Mouse (Mus musculus): ENCODE measurements around the gene Ndufs7. TPM values are rescaled to one million over a fixed set of nuclear protein-coding genes. Genes with fewer than 3 reads are reported as not detected.
A peak's percentile ranks its signal among the peaks of the same experiment; 100 is the strongest.

Ndufs7 gene
- polyA plus RNA-seq, 1 experiment from 2014 or later: 182 TPM

- CTCF ChIA-PET: no interaction called here
- POLR2A ChIA-PET: interaction anchor here (1.1 kb wide), 1 partner anchor 10 kb away, joined by 3 read pairs; no protein-coding TSS in a partner anchor
- in situ Hi-C loops (cut with MboI; ENCODE audit: low pct_unique_long_range_greater_than_20kb): no loop called here
- ATAC-seq (no peak), DNase-seq (ENCODE audit: low read depth, low spot score) (no peak)
- H3K27me3 ChIP-seq: no peaks in the 10 kb centered on the region
- TF ChIP-seq CTCF (IDR thresholded peaks at IDR 0.05): no peak
Observed at GRCm38 (mm10) chr10:80276238-80276637, 27.3 kb downstream of the Ndufs7 start.

DNA sequence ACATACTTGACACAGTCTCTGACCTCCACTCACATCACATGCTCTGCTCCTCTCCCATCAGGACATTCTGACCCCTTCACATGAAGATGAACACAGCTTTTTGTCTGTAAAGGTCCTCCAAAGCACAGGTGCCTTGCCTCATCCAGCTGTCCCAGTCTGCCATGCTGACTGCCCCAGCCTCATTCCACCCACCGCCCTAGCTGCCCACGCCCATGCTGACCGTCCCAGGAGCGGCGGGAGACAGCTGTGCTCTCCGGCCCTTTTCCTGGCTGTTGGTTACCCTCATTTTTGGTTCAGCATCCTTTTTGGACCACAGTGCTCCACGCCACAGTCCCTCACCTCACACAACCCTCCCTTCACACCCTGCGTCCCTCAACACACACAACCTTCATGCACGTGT lies 29.5 kb downstream of the Ndufs7 start:
- ATAC-seq: no peak

GRCm38 (mm10) chr10:80279273-80279672 lies 30.4 kb downstream of the Ndufs7 start:
- in situ Hi-C loops (cut with MboI; ENCODE audit: low pct_unique_long_range_greater_than_20kb): no loop called here
- ATAC-seq (no peak), DNase-seq (ENCODE audit: low read depth, low spot score) (no peak)
- ChIA-PET CTCF (interaction anchor here (1.0 kb wide), 1 partner anchor 13 kb away, joined by 3 read pairs; the partner anchor contains the start of gene Rps15), POLR2A (no interaction called here)
- H3K27me3 ChIP-seq: no peaks in the 10 kb centered on the region
- no peak for TF ChIP-seq CTCF (IDR thresholded peaks at IDR 0.05)

More for the DNA sequence above, 29.5 kb downstream of the Ndufs7 start:
- ChIA-PET CTCF (interaction anchor here (0.9 to 1.2 kb wide), 2 partner anchors 12 to 14 kb away, joined by 3 to 4 read pairs; partner anchors contain the start of gene Rps15), POLR2A (no interaction called here)
- no peak for TF ChIP-seq CTCF (IDR thresholded peaks at IDR 0.05)
- DNase-seq (ENCODE audit: low read depth, low spot score): no peak
- in situ Hi-C loops (cut with MboI; ENCODE audit: low pct_unique_long_range_greater_than_20kb): no loop called here
- H3K27me3 ChIP-seq: no peaks in the 10 kb centered on the region

- POLR2A ChIA-PET: no interaction called here
- CTCF ChIA-PET: interaction anchor here (1.4 kb wide), 1 partner anchor 13 kb away, joined by 4 read pairs; no protein-coding TSS in a partner anchor
Observed at GRCm38 (mm10) chr10:80281304-80281703, 32.4 kb downstream of the Ndufs7 start.

GRCm38 (mm10) chr10:80281921-80282371 lies 33.0 kb downstream of the Ndufs7 start:
- POLR2A ChIA-PET: interaction anchor here (1.0 kb wide), 1 partner anchor 15 kb away, joined by 4 read pairs; no protein-coding TSS in a partner anchor
- ATAC-seq: peak; percentile 38
- in situ Hi-C loops (cut with MboI; ENCODE audit: low pct_unique_long_range_greater_than_20kb): no loop called here

More at GRCm38 (mm10) chr10:80281304-80281703, 32.4 kb downstream of the Ndufs7 start:
- in situ Hi-C loops (cut with MboI; ENCODE audit: low pct_unique_long_range_greater_than_20kb): no loop called here
- TF ChIP-seq CTCF (IDR thresholded peaks at IDR 0.05): no peak
- no peak for DNase-seq (ENCODE audit: low read depth, low spot score)
- no peaks in the 10 kb centered on the region for H3K27me3 ChIP-seq
- ATAC-seq: peak; percentile 29

DNA sequence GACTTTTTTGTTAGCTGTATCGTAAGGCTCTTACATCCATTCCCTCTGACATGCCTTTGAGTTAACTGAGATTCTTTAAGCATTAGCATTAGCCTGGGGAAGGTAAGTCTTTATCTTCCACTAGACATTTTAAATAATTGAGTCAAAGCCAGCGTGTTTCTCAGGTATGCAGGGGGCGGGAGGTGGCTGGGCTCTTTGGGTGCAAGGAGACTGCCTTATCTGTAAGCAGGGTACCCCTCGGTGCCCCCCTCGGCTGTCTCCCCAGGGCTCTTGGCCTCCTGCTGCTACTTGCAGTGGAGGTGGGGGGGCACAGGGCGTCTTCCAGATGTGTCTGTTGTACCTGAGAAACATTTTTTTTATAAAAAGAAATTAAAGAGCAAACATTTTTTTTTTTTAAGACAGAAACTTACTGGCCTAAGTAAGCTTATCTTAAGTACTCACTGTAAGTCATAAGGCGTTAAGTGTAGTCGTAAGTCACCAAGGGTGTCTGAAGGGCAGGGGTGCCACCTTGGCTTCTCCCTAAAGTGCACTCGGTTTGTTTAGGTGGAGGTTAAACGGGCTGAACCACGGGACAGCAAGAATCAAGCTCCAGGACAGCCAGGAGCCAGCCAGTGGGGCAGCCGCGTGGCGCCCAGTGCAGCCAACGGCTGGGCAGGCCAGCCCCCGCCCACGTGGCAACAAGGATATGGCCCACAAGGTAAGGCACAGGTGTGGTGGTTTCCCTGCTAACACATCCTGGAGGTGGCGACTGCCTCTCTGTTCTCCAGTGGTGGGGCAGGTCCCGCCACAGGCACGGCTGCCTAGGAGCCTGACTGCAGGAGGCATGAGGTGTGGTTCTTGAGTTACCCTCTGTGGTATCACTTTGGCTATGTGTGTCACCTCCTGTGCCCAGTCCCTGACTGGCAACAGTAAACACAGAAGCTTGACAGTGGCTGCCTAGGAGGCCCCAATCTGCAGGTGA lies 33.8 kb downstream of the Ndufs7 start:
- CTCF ChIA-PET: interaction anchor here (0.9 to 1.4 kb wide), 2 partner anchors 14 to 30 kb away, joined by 3 to 4 read pairs; no protein-coding TSS in a partner anchor
- in situ Hi-C loops (cut with MboI; ENCODE audit: low pct_unique_long_range_greater_than_20kb): no loop called here
- no peak for ATAC-seq
- DNase-seq (ENCODE audit: low read depth, low spot score): no peak
- no peak for TF ChIP-seq CTCF (IDR thresholded peaks at IDR 0.05)
- POLR2A ChIA-PET: interaction anchor here (1.0 kb wide), 1 partner anchor 16 kb away, joined by 4 read pairs; no protein-coding TSS in a partner anchor
- H3K27me3 ChIP-seq: no peaks in the 10 kb centered on the region

More at GRCm38 (mm10) chr10:80281921-80282371, 33.0 kb downstream of the Ndufs7 start:
- no peak for DNase-seq (ENCODE audit: low read depth, low spot score)
- CTCF ChIA-PET: interaction anchor here (1.4 kb wide), 1 partner anchor 13 kb away, joined by 4 read pairs; no protein-coding TSS in a partner anchor
- TF ChIP-seq CTCF (IDR thresholded peaks at IDR 0.05): no peak
- no peaks in the 10 kb centered on the region for H3K27me3 ChIP-seq

GRCm38 (mm10) chr10:80285222-80286070 lies 36.5 kb downstream of the Ndufs7 start:
- H3K27me3 ChIP-seq: no peaks in the 10 kb centered on the region
- ChIA-PET CTCF (no interaction called here), POLR2A (no interaction called here)
- no peak for TF ChIP-seq CTCF (IDR thresholded peaks at IDR 0.05)
- in situ Hi-C loops (cut with MboI; ENCODE audit: low pct_unique_long_range_greater_than_20kb): no loop called here
- DNase-seq (ENCODE audit: low read depth, low spot score): no peak
- ATAC-seq: no peak

- H3K27me3 ChIP-seq: no peaks in the 10 kb centered on the region
- DNase-seq (ENCODE audit: low read depth, low spot score): no peak
- in situ Hi-C loops (cut with MboI; ENCODE audit: low pct_unique_long_range_greater_than_20kb): no loop called here
- TF ChIP-seq CTCF (IDR thresholded peaks at IDR 0.05): no peak
- ATAC-seq: no peak
- ChIA-PET CTCF (no interaction called here), POLR2A (no interaction called here)
Observed at GRCm38 (mm10) chr10:80288097-80288496, 39.2 kb downstream of the Ndufs7 start.

GRCm38 (mm10) chr10:80288657-80289056 lies 39.7 kb downstream of the Ndufs7 start:
- H3K27me3 ChIP-seq: no peaks in the 10 kb centered on the region
- DNase-seq (ENCODE audit: low read depth, low spot score): no peak
- in situ Hi-C loops (cut with MboI; ENCODE audit: low pct_unique_long_range_greater_than_20kb): no loop called here
- no peak for ATAC-seq
- no peak for TF ChIP-seq CTCF (IDR thresholded peaks at IDR 0.05)
- ChIA-PET CTCF (no interaction called here), POLR2A (no interaction called here)
